Mouse (Mus musculus): ENCODE results near the gene Pkdrej. TPM values are rescaled to one million over a fixed set of nuclear protein-coding genes. Genes with fewer than 3 reads are reported as not detected.

The Pkdrej gene
- total RNA-seq, 2 experiments from 2014 or later: 0.16 to 0.23 TPM

DNA sequence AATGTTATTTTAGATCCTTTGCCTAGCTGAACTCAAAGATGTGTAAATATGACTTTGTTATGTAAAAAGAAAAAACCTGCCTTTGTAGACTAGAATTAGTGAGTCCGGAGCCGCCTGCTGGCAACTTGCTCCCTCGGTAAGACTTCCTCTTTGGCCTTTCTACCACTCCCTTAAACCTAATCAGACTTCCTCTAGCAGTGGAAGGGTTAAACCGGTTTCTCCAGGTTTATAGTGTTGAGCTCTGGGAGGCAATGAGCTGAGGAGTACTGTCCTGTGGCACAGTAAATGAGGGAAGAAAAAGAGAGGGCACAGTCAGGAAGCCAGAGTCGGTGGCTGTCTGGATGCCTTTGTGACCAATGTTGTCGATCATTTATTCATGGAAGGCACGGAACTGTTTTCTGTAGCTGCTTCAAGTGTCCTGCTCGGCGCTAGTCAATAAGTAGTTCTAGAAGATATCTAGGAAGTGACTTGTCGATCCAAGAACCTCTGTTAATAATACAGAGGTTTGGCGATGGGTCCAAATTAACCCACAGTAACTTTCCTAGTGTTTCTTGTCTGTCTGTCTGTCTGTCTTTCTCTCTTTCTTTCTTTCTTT lies 49.3 kb downstream of the Pkdrej start:
- DNase-seq (ENCODE audit: low spot score in 2 of 2): no peak

GRCm38 (mm10) chr15:85771306-85772121 lies 50.0 kb downstream of the Pkdrej start:
- no peak for DNase-seq (ENCODE audit: low spot score in 2 of 2)

- no peak for DNase-seq (ENCODE audit: low spot score in 2 of 2)
These were observed 52.5 kb downstream of the Pkdrej start for GRCm38 (mm10) chr15:85768991-85769390.

GRCm38 (mm10) chr15:85766677-85767076 lies 54.9 kb downstream of the Pkdrej start:
- DNase-seq (ENCODE audit: low spot score in 2 of 2): no peak

DNA sequence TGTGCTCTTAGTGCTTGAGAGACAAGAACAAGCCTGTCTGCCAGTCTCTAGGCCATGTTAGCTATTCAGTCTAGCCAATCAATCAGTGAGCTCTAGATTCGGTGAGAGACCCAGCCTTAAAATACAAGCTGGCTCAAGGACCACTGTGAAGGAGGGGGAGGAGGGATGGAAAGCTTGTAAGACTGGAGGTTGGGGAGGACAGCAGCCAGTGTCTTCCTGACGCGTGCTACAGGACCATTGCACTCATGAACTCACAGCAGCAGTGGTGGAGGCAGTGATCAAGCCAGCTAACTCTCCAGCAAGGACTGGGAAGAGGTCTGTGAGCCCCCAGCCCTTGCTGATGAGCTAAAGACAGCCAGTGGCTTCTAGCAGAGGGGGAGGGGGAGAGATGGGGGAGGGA lies 56.5 kb downstream of the Pkdrej start:
- no peak for DNase-seq (ENCODE audit: low spot score in 2 of 2)

Other genes with a start within 250 kb of the Pkdrej start
- gene Wnt7b, start 239.3 kb downstream of the Pkdrej start, total RNA-seq (2021): under 1 TPM; 0.48 to 0.50 TPM
- gene Ppara, start 86.8 kb downstream of the Pkdrej start, total RNA-seq (2021): 100 to 1,000 TPM in 1 of 2 experiments, 10 to 100 TPM in 1; 30.9 to 107 TPM
- 10 to 100 TPM; 18.8 to 26.6 TPM for gene Cdpf1, start 10.0 kb downstream of the Pkdrej start, total RNA-seq (2021)
- gene Ttc38, start 10.6 kb upstream of the Pkdrej start, total RNA-seq (2021): 10 to 100 TPM; 16.2 to 18.7 TPM
- under 1 TPM; 0.58 to 0.70 TPM for gene Gtse1, start 38.0 kb upstream of the Pkdrej start, total RNA-seq (2021)
- gene Trmu, start 57.6 kb upstream of the Pkdrej start, total RNA-seq (2021): 10 to 100 TPM; 25.0 to 32.7 TPM
- gene Celsr1, start 212.0 kb upstream of the Pkdrej start, total RNA-seq (2021): 1 to 10 TPM; 2.9 to 3.7 TPM
- gene Gramd4, start 236.0 kb upstream of the Pkdrej start, total RNA-seq (2021): 10 to 100 TPM; 12.7 to 14.6 TPM